Mouse (Mus musculus) MEL (cell line): ENCODE results near the gene 6330409D20Rik. TPM values are rescaled to one million over a fixed set of nuclear protein-coding genes. Genes with fewer than 3 reads are reported as not detected.

Experiments used
- DNase-seq: peaks from one replicate; pipeline ENCODE4 v3.0.0; 2011; ENCODE audit warnings: low read depth, low spot score
- H3K27ac ChIP-seq: 2 replicates; pipeline ENCODE4 v1.5.1; 2012; ENCODE audit warnings: low read depth, mild to moderate bottlenecking, control low read depth, low read length, moderate library complexity; ENCODE audit not compliant: control insufficient read depth
- H3K27me3 ChIP-seq, 2 experiments: fragments of 150-350 bp in 1 of 2; sonication (generic) in 1 of 2; 2 replicates each; pipeline ENCODE4 v1.6.1; 2012; ENCODE audit warnings: low read length in 2 of 2, mild to moderate bottlenecking in 2 of 2, improper control_type of control experiment in 1 of 2, moderate library complexity in 1 of 2; ENCODE audit not compliant: insufficient read depth in 2 of 2, control insufficient read depth in 1 of 2
- H3K36me3 ChIP-seq, 2 experiments: 2 replicates each; pipeline ENCODE4 v1.6.1; 2012 to 2014; ENCODE audit warnings: low read length in 2 of 2, improper control_type of control experiment in 1 of 2, inconsistent platforms in 1 of 2, mild to moderate bottlenecking in 1 of 2; ENCODE audit not compliant: insufficient read depth in 2 of 2, control insufficient read depth in 1 of 2
- H3K4me1 ChIP-seq, 2 experiments: fragments of 150-350 bp in 1 of 2; sonication (generic) in 1 of 2; 2 replicates each; pipeline ENCODE4 v1.6.1; 2012; ENCODE audit warnings: low read length in 2 of 2, improper control_type of control experiment in 1 of 2, mild to moderate bottlenecking in 1 of 2; ENCODE audit not compliant: insufficient read depth in 2 of 2, control insufficient read depth in 1 of 2
- H3K4me3 ChIP-seq, 2 experiments: fragments of 150-350 bp in 1 of 2; sonication (generic) in 1 of 2; 2 replicates each; pipeline ENCODE4 v1.5.1; 2012; ENCODE audit warnings: low read depth in 2 of 2, low read length in 2 of 2, mild to moderate bottlenecking in 2 of 2, moderate library complexity in 2 of 2, control low read depth in 1 of 2, improper control_type of control experiment in 1 of 2; ENCODE audit not compliant: control insufficient read depth in 1 of 2, insufficient read depth in 1 of 2
- H3K79me2 ChIP-seq: 2 replicates; pipeline ENCODE4 v1.6.1; 2012; ENCODE audit warnings: mild to moderate bottlenecking, low read length, moderate library complexity; ENCODE audit not compliant: control insufficient read depth, poor library complexity, insufficient read depth
- H3K9ac ChIP-seq: 2 replicates; pipeline ENCODE4 v1.6.1; 2012; ENCODE audit warnings: low read depth, mild to moderate bottlenecking, control low read depth, low read length, moderate library complexity; ENCODE audit not compliant: control insufficient read depth, poor library complexity, severe bottlenecking
- H3K9me3 ChIP-seq: fragments of 150-350 bp; sonication (generic); replicated peaks from 2 replicates; pipeline ENCODE4 v1.6.1; 2012; ENCODE audit warnings: mild to moderate bottlenecking, low read length, improper control_type of control experiment, moderate library complexity; ENCODE audit not compliant: insufficient read depth
- BHLHE40 ChIP-seq: IDR thresholded peaks from 2 replicates; pipeline ENCODE4 v1.6.1; 2012; ENCODE audit warnings: low read depth, mild to moderate bottlenecking, inconsistent platforms, low read length, improper control_type of control experiment, borderline replicate concordance
- CTCF ChIP-seq, 3 experiments: IDR thresholded peaks in 2 of 3; conservative IDR thresholded peaks in 1 of 3; 2 replicates each; pipeline ENCODE4 v1.5.1; 2011 to 2012; ENCODE audit warnings: low read length in 3 of 3, low read depth in 2 of 3, mild to moderate bottlenecking in 2 of 3, improper control_type of control experiment in 1 of 3, inconsistent platforms in 1 of 3, mixed read lengths in 1 of 3, moderate library complexity in 1 of 3; ENCODE audit not compliant: control insufficient read depth in 1 of 3, insufficient read depth in 1 of 3, poor library complexity in 1 of 3, severe bottlenecking in 1 of 3
- E2F4 ChIP-seq: IDR thresholded peaks from 2 replicates; pipeline ENCODE4 v1.6.1; 2011; ENCODE audit warnings: low read depth, low read length, improper control_type of control experiment, borderline replicate concordance
- KAT2A ChIP-seq: conservative IDR thresholded peaks from 2 replicates; pipeline ENCODE4 v1.6.1; 2012; ENCODE audit warnings: low read depth, low read length, improper control_type of control experiment, inconsistent platforms
- MAFK ChIP-seq: IDR thresholded peaks from 2 replicates; pipeline ENCODE4 v1.6.1; 2011; ENCODE audit warnings: low read depth, mild to moderate bottlenecking, low read length, improper control_type of control experiment, borderline replicate concordance
- MYC ChIP-seq: IDR thresholded peaks from 2 replicates; pipeline ENCODE4 v1.6.1; 2011; ENCODE audit warnings: low read depth, mild to moderate bottlenecking, low read length, improper control_type of control experiment, moderate library complexity
- NELFE ChIP-seq: IDR thresholded peaks from 2 replicates; pipeline ENCODE4 v1.6.1; 2011; ENCODE audit warnings: low read depth, low read length, improper control_type of control experiment
- NRF1 ChIP-seq: IDR thresholded peaks from 2 replicates; pipeline ENCODE4 v1.6.1; 2014; ENCODE audit warnings: low read depth, mild to moderate bottlenecking, inconsistent platforms, low read length, improper control_type of control experiment, moderate library complexity; ENCODE audit not compliant: poor library complexity, insufficient read depth, severe bottlenecking
- TAL1 ChIP-seq: IDR thresholded peaks from 2 replicates; pipeline ENCODE4 v1.6.1; 2012; ENCODE audit warnings: mild to moderate bottlenecking, inconsistent platforms, low read length, moderate library complexity, mixed read lengths
- TBP ChIP-seq: IDR thresholded peaks from 2 replicates; pipeline ENCODE4 v1.8.0; 2011; ENCODE audit warnings: low read depth, low read length, improper control_type of control experiment
- UBTF ChIP-seq: IDR thresholded peaks from 2 replicates; pipeline ENCODE4 v1.6.1; 2012; ENCODE audit warnings: low read depth, mild to moderate bottlenecking, inconsistent platforms, low read length, improper control_type of control experiment, moderate library complexity, borderline replicate concordance; ENCODE audit not compliant: insufficient read depth
- USF1 ChIP-seq: IDR thresholded peaks from 2 replicates; pipeline ENCODE4 v1.6.1; 2014; ENCODE audit warnings: low read depth, mild to moderate bottlenecking, inconsistent platforms, low read length, improper control_type of control experiment, moderate library complexity
- polyA plus RNA-seq, 2 experiments: library from polyadenylated mRNA; stranded (reverse) in 1 of 2; unstranded in 1 of 2; fragments of >175 nt in 1 of 2; fragments of >200 nt in 1 of 2; gene quantifications; 2 replicates each; pipeline versions ENCODE4 v1.2.1 to v1.2.4; 2012; ENCODE audit warnings: low replicate concordance in 2 of 2, low read depth in 1 of 2; ENCODE audit not compliant: insufficient read length in 2 of 2, insufficient read depth in 1 of 2, missing spikeins in 1 of 2
- total RNA-seq: library from RNA; depleted of rRNA; stranded (reverse); fragments of 300-350 nt; gene quantifications from 2 replicates; pipeline ENCODE4 v1.2.3, GENCODE M21; 2012

Gene 6330409D20Rik
- total and polyA plus RNA-seq, 3 experiments, result not detected

GRCm38 (mm10) chr2:32768661-32769285 lies 28.0 kb upstream of the 6330409D20Rik start:
- TF ChIP-seq TBP, result peak; percentile 70; the same call in 1 of the 2 replicates
- no peak for TF ChIP-seq BHLHE40
- H3K4me1 ChIP-seq, result peaks cover 2 to 8% of the 10 kb centered on the region in 2 experiments; a peak in 2 of 4 replicates
- H3K27me3 ChIP-seq, result no peaks in the 10 kb centered on the region
- peak; percentile 30 for DNase-seq
- no peak overlapping the region for H3K9ac ChIP-seq
- H3K36me3 ChIP-seq, result no peaks in the 10 kb centered on the region
- no peaks in the 10 kb centered on the region for H3K9me3 ChIP-seq
- no peaks in the 10 kb centered on the region for H3K79me2 ChIP-seq
- no peak overlapping the region for H3K4me3 ChIP-seq
- H3K27ac ChIP-seq, result no peak overlapping the region

- Histone ChIP-seq H3K9me3 (no peaks in the 10 kb centered on the region), H3K79me2 (no peaks in the 10 kb centered on the region), H3K9ac (no peak overlapping the region), H3K36me3 (no peaks in the 10 kb centered on the region), H3K4me3 (no peak overlapping the region), H3K4me1 (peaks cover 1 to 8% of the 10 kb centered on the region in 2 experiments; a peak in 2 of 4 replicates), H3K27me3 (no peaks in the 10 kb centered on the region), H3K27ac (no peak overlapping the region)
- TF ChIP-seq MAFK (no peak), NELFE (no peak), KAT2A (no peak), UBTF (no peak), TAL1 (no peak), NRF1 (no peak), MYC (no peak), E2F4 (no peak)
- no peak for DNase-seq
Observed at GRCm38 (mm10) chr2:32767241-32767640, 26.4 kb upstream of the 6330409D20Rik start.

DNA sequence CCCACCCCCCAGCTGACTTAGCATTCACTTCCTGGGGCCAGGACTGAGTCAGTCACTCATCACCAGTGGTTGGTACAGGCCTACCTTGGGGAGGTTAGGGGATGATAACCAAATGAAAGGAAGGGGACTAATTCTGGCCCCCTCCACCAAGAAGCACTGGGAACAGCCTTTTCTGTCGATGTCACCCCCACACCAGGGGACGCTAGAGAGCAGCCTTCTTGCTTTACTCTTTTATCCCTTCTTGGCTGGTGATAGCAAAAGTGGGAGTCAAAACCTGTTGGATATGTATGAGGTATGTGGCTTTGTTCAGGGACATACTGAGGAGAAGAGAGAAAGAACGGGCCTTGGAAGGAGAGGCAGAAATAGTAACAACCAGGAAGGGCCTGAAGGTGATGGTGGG lies 22.5 kb upstream of the 6330409D20Rik start:
- Histone ChIP-seq H3K4me3 (no peak overlapping the region), H3K27me3 (no peaks in the 10 kb centered on the region), H3K9ac (no peak overlapping the region), H3K36me3 (no peaks in the 10 kb centered on the region), H3K4me1 (no peaks in the 10 kb centered on the region), H3K9me3 (no peaks in the 10 kb centered on the region)
- TF ChIP-seq CTCF (IDR thresholded peaks at IDR 0.05 in 2 of 3, conservative IDR thresholded peaks at IDR 0.05 in 1 of 3; ENCODE audit: control insufficient read depth in 1 of 3, insufficient read depth in 1 of 3, low read depth in 2 of 3, low read length in 3 of 3, poor library complexity in 1 of 3, severe bottlenecking in 1 of 3) (peak; percentile 45 to 74 (median 49)), USF1 (no peak)
- TF ChIP-seq, all 39 proteins: peak for 1
- Histone ChIP-seq H3K79me2 (no peaks in the 10 kb centered on the region), H3K27ac (no peak overlapping the region)
- DNase-seq, result no peak
